Mouse (Mus musculus) CH12.LX (cell line): ENCODE results near the gene Trappc13. TPM values are rescaled to one million over a fixed set of nuclear protein-coding genes. Genes with fewer than 3 reads are reported as not detected.

Experiments used
- polyA plus RNA-seq: library from polyadenylated mRNA; unstranded; fragments of >175 nt; gene quantifications from 2 replicates; pipeline ENCODE4 v1.2.1, GENCODE M21; 2012; ENCODE audit warnings: low read depth; ENCODE audit not compliant: insufficient read length
- total RNA-seq, 2 experiments: library from RNA; depleted of rRNA; stranded (reverse); fragments of 300-350 nt in 1 of 2; fragments of >200 nt in 1 of 2; gene quantifications; 2 replicates each; pipeline ENCODE4 v1.2.3; 2012 to 2014

The Trappc13 gene
- total and polyA plus RNA-seq, 3 experiments, result 30.2 to 61.9 (median 34.6) TPM

Other genes starting within 250 kb of the Trappc13 start
- gene Nln, start 68.9 kb downstream of the Trappc13 start, total RNA-seq (2012; rRNA removed), result 38.5 and 47.3 TPM in 2 replicates
- 70.5 and 76.5 TPM in 2 replicates for gene Nln, start 68.9 kb downstream of the Trappc13 start, total RNA-seq (2014; rRNA removed)
- 51.2 and 55.2 TPM in 2 replicates for gene Nln, start 68.9 kb downstream of the Trappc13 start, polyA plus RNA-seq
- 3.8 and 5.0 TPM in 2 replicates for gene Sgtb, start 68.7 kb downstream of the Trappc13 start, total RNA-seq (2012; rRNA removed)
- gene Sgtb, start 68.7 kb downstream of the Trappc13 start, total RNA-seq (2014; rRNA removed), result 3.5 and 3.6 TPM in 2 replicates
- 3.1 and 3.5 TPM in 2 replicates for gene Sgtb, start 68.7 kb downstream of the Trappc13 start, polyA plus RNA-seq
- 11.0 and 11.6 TPM in 2 replicates for gene Trim23, start 328 bp upstream of the Trappc13 start, total RNA-seq (2012; rRNA removed)
- gene Trim23, start 328 bp upstream of the Trappc13 start, total RNA-seq (2014; rRNA removed), result 20.4 and 21.9 TPM in 2 replicates
- 9.0 and 10.3 TPM in 2 replicates for gene Trim23, start 328 bp upstream of the Trappc13 start, polyA plus RNA-seq
- 19.0 and 28.5 TPM in 2 replicates for gene Cenpk, start 50.1 kb upstream of the Trappc13 start, total RNA-seq (2012; rRNA removed)
- 111 and 113 TPM in 2 replicates for gene Cenpk, start 50.1 kb upstream of the Trappc13 start, total RNA-seq (2014; rRNA removed)
- 26.7 and 35.5 TPM in 2 replicates for gene Cenpk, start 50.1 kb upstream of the Trappc13 start, polyA plus RNA-seq
- gene Ppwd1, start 50.4 kb upstream of the Trappc13 start, total RNA-seq (2012; rRNA removed), result 14.8 and 15.6 TPM in 2 replicates
- 23.0 and 25.4 TPM in 2 replicates for gene Ppwd1, start 50.4 kb upstream of the Trappc13 start, total RNA-seq (2014; rRNA removed)
- 20.7 and 22.6 TPM in 2 replicates for gene Ppwd1, start 50.4 kb upstream of the Trappc13 start, polyA plus RNA-seq
- gene Adamts6, start 109.4 kb upstream of the Trappc13 start, total RNA-seq (2012; rRNA removed), result 0.34 TPM in 2 replicates
- gene Adamts6, start 109.4 kb upstream of the Trappc13 start, total RNA-seq (2014; rRNA removed), result 0.72 and 1.3 TPM in 2 replicates
- gene Adamts6, start 109.4 kb upstream of the Trappc13 start, polyA plus RNA-seq, result 1.00 and 1.1 TPM in 2 replicates